Mouse (Mus musculus): Measurements from ENCODE around the gene Oas3. TPM values are rescaled to one million over a fixed set of nuclear protein-coding genes. Genes with fewer than 3 reads are reported as not detected.

Oas3 gene
- total RNA-seq, 1 experiment from 2014 or later = 8.6 TPM

DNA sequence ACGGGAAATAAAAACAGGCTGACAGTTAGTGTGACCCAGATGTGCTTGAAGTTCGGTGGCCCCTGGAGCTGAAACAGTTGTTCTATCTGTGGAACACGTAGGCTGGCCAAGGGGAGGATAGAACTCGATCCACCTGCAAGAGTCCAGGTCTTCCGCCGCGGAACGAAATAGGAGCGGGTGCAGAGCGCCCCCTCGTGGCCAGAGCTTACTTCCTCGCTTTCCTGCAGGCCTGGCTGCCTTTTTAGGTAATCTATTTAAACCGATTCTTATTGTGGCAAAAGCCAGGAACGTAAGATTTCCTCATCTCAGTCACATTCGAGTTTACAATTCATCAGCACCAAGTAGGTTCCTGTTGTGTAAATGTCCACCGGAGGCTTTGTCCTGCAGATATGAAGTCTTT, 63.1 kb downstream of the Oas3 start:
- ATAC-seq (replicated peaks in 1 of 2; ENCODE audit: insufficient read depth in 1 of 2, low FRiP score in 2 of 2, low TSS enrichment in 1 of 2, low read depth in 1 of 2, poor library complexity in 2 of 2, severe bottlenecking in 2 of 2) = peak in 1 of 2 experiments; percentile 43; a peak in 1 of 4 replicates

DNA sequence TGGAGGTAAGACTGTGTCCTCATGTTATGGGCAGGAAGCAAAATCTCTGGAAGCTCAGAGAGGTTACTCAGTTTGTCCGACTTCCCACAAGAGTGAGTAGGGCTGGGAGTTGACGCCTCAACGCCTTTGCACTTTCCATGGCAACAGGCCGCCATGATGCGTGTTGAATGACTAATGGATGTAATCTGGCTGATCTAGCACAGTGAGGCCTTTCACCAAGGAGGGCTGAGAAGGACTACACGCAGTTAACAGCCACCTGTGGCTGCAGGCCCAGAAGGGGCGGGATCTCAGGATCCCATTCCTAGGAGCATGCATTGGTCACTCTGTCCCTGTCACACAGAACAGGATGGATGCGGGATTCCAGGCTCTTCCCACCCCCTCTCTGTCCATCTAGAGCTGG, 64.7 kb downstream of the Oas3 start:
- ATAC-seq (replicated peaks in 1 of 2; ENCODE audit: insufficient read depth in 1 of 2, low FRiP score in 2 of 2, low TSS enrichment in 1 of 2, low read depth in 1 of 2, poor library complexity in 2 of 2, severe bottlenecking in 2 of 2) = no peak

- ATAC-seq (replicated peaks in 1 of 2; ENCODE audit: insufficient read depth in 1 of 2, low FRiP score in 2 of 2, low TSS enrichment in 1 of 2, low read depth in 1 of 2, poor library complexity in 2 of 2, severe bottlenecking in 2 of 2) = no peak
Measured at GRCm38 (mm10) chr5:120711827-120712226, 65.6 kb downstream of the Oas3 start, which contains the start of gene Dtx1. Dtx1 (minus strand) TSS chr5:120711927.

DNA sequence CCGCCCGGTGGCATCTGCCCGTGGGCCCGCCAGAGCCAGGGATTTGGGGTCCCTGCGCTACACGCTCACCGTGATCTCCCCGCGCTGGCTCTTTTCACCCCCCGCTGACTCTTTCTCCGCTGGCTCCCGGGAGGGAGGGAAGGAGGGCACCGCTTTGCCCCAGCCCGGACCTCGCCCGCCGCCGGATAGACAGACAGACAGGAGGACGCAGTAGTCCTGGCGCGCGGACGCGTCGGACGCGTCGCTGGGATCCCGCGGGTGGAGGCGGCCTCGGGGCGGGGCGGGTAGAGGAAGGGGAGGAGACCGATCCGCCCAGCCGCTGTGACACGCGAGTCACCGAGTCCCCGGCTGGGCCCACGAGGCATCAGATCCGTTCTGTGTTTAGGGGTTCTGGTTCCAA, 66.0 kb downstream of the Oas3 start:
- ATAC-seq (replicated peaks in 1 of 2; ENCODE audit: insufficient read depth in 1 of 2, low FRiP score in 2 of 2, low TSS enrichment in 1 of 2, low read depth in 1 of 2, poor library complexity in 2 of 2, severe bottlenecking in 2 of 2) = peak in 1 of 2 experiments; percentile 39; a peak in 2 of 4 replicates

- ATAC-seq (replicated peaks in 1 of 2; ENCODE audit: insufficient read depth in 1 of 2, low FRiP score in 2 of 2, low TSS enrichment in 1 of 2, low read depth in 1 of 2, poor library complexity in 2 of 2, severe bottlenecking in 2 of 2) = no peak
Measured at GRCm38 (mm10) chr5:120710826-120711248, 66.6 kb downstream of the Oas3 start.

- ATAC-seq (replicated peaks in 1 of 2; ENCODE audit: insufficient read depth in 1 of 2, low FRiP score in 2 of 2, low TSS enrichment in 1 of 2, low read depth in 1 of 2, poor library complexity in 2 of 2, severe bottlenecking in 2 of 2) = no peak
Measured at GRCm38 (mm10) chr5:120710161-120710825, 67.2 kb downstream of the Oas3 start.

DNA sequence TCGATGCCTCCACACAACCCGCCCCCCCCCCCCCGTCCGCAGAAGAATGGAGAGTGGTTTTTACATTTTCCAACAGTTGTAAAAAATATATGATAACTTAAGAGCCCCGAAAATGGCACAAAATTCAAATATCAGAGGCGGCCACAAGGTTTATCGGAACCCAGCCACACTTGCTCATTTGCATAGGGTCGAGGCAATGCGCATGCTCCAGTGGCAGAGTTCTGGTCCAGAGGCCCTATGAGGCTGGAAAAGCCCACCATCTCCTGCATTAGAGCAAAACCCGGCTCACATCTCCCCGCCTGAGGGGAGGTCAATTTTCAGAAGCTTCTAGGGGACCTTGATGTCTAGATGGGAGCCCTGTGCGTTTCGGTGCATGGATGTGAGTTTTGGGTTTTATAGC, 70.5 kb downstream of the Oas3 start:
- ATAC-seq (replicated peaks in 1 of 2; ENCODE audit: insufficient read depth in 1 of 2, low FRiP score in 2 of 2, low TSS enrichment in 1 of 2, low read depth in 1 of 2, poor library complexity in 2 of 2, severe bottlenecking in 2 of 2) = no peak

- ATAC-seq (replicated peaks in 1 of 2; ENCODE audit: insufficient read depth in 1 of 2, low FRiP score in 2 of 2, low TSS enrichment in 1 of 2, low read depth in 1 of 2, poor library complexity in 2 of 2, severe bottlenecking in 2 of 2) = no peak
Measured at GRCm38 (mm10) chr5:120706541-120706940, 70.9 kb downstream of the Oas3 start.

GRCm38 (mm10) chr5:120704421-120704820, 73.0 kb downstream of the Oas3 start:
- ATAC-seq (replicated peaks in 1 of 2; ENCODE audit: insufficient read depth in 1 of 2, low FRiP score in 2 of 2, low TSS enrichment in 1 of 2, low read depth in 1 of 2, poor library complexity in 2 of 2, severe bottlenecking in 2 of 2) = no peak

DNA sequence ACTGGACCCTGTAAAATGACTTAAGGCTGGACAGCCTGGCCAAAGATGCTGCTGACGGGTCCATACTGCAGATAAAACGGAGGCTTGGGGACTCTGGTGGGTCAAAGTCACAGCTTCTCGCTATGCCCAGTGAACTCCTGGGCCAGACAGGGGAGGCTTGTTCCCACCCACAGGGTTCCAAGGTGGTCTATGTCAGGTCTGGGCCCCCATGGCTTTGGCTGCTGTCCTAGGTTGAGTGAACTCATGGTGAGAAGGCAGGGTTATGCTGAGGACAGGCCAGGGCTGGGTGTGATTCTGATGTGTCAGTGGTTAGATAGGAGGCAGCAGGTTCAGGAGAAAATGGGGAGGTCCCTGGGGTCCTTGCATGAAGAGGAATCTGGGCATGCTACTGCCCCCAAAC, 73.8 kb downstream of the Oas3 start:
- no peak for ATAC-seq (replicated peaks in 1 of 2; ENCODE audit: insufficient read depth in 1 of 2, low FRiP score in 2 of 2, low TSS enrichment in 1 of 2, low read depth in 1 of 2, poor library complexity in 2 of 2, severe bottlenecking in 2 of 2)

Other genes starting within 250 kb of the Oas3 start
- 7.3 and 9.8 TPM in 2 replicates for gene Tpcn1, start 189.0 kb downstream of the Oas3 start, total RNA-seq (2017)
- not detected in 2 replicates for gene Iqcd, start 188.6 kb downstream of the Oas3 start, total RNA-seq (2017)
- gene Rita1, start 165.1 kb downstream of the Oas3 start, total RNA-seq (2017) = 1.8 TPM in 2 replicates
- gene Ddx54, start 164.9 kb downstream of the Oas3 start, total RNA-seq (2017) = 46.9 and 52.5 TPM in 2 replicates
- not detected in 2 replicates for gene Cfap73, start 143.4 kb downstream of the Oas3 start, total RNA-seq (2017)
- gene Rasal1, start 128.8 kb downstream of the Oas3 start, total RNA-seq (2017) = 2.9 and 3.4 TPM in 2 replicates
- gene Dtx1, start 65.7 kb downstream of the Oas3 start, total RNA-seq (2017) = not detected in 2 replicates
- 3.7 and 6.8 TPM in 2 replicates for gene Oas2, start 27.8 kb downstream of the Oas3 start, total RNA-seq (2017)
- 0.19 and 0.30 TPM in 2 replicates for gene Oas1e, start 17.9 kb upstream of the Oas3 start, total RNA-seq (2017)
- 2.0 and 10.4 TPM in 2 replicates for gene Oas1c, start 34.9 kb upstream of the Oas3 start, total RNA-seq (2017)
- not detected in 2 replicates for gene Oas1f, start 69.7 kb upstream of the Oas3 start, total RNA-seq (2017)
- gene Oas1h, start 83.8 kb upstream of the Oas3 start, total RNA-seq (2017) = not detected in 2 replicates
- gene Oas1g, start 110.0 kb upstream of the Oas3 start, total RNA-seq (2017) = 4.8 and 6.2 TPM in 2 replicates
- gene Oas1a, start 129.9 kb upstream of the Oas3 start, total RNA-seq (2017) = 23.4 and 33.7 TPM in 2 replicates
- gene Oas1d, start 136.9 kb upstream of the Oas3 start, total RNA-seq (2017) = not detected in 2 replicates
- gene Rph3a, start 232.4 kb upstream of the Oas3 start, total RNA-seq (2017) = not detected in 2 replicates

All from hematopoietic stem cell, adult 5-6 weeks (primary cell).